Mouse (Mus musculus) frontal cortex, adult (tissue): ENCODE data around the gene Ddx43.

Experiments
- ATAC-seq: cut with Nextera tagmentation; 2 replicates; pipeline ENCODE4 v1.9.2; 2017; ENCODE audit warnings: mild to moderate bottlenecking, moderate library complexity, mixed read lengths; ENCODE audit not compliant: low TSS enrichment

Gene Ddx43

DNA sequence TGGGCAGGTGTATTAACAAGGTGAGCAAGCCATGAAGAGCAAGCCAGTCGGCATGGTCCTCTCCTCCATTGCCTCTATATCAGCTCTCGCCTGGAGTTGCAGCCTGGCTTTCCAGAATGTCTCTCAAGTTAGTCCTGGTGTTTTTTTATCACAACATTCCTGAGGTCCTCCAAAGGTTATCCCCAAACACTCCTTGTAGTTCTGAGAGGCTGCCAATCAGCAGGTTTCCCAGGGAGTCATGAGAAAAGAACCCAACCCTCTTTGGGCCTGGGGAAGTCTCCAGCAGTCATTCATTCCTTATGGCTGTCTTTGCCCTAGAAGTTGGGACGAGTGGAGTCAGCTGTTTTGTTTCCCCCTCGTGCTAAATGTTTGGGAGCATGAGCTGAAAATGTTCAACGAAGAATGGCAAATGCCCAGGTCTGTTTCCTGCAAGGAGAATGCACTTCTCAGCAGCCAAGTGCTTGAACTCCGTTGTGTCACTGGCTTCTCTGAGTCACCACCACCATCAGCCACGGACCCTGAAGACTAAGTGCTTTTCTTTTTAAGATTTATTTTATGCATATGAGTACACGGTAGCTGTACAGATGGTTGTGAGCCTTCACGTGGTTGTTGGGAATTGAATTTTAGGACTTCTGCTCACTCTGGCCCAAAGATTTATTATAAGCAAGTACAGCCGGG, 22.6 kb upstream of the Ddx43 start:
- no peak for ATAC-seq

- no peak for ATAC-seq
Measured at GRCm38 (mm10) chr9:78374397-78374796, 21.2 kb upstream of the Ddx43 start.

GRCm38 (mm10) chr9:78374885-78375389, 20.6 kb upstream of the Ddx43 start:
- no peak for ATAC-seq

GRCm38 (mm10) chr9:78375486-78375885, 20.1 kb upstream of the Ddx43 start:
- ATAC-seq = no peak

DNA sequence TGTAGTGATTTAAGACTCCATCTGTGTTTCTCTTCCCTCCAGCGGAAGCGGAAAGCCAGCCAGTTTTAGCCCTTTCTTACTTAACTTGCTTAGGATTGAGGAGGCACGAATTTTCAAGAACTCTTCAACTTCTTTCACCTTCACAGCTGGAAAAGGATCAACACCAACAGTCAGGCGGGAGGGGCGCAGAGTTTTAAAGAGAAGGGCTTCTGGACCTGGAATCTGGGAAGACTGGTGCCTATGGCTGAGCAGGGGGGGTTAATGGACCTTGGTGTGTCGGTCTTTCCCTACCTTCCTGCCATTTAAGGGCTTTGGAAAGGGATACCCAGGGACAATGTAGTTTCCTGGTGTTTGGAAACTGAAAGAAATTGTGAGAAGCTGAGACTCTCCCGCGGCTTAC, 18.0 kb upstream of the Ddx43 start:
- ATAC-seq = no peak

- peak; percentile 78 for ATAC-seq
Measured at GRCm38 (mm10) chr9:78378113-78378785, 17.3 kb upstream of the Ddx43 start, which contains the start of gene Ooep. Ooep (minus strand) TSS chr9:78378725.

DNA sequence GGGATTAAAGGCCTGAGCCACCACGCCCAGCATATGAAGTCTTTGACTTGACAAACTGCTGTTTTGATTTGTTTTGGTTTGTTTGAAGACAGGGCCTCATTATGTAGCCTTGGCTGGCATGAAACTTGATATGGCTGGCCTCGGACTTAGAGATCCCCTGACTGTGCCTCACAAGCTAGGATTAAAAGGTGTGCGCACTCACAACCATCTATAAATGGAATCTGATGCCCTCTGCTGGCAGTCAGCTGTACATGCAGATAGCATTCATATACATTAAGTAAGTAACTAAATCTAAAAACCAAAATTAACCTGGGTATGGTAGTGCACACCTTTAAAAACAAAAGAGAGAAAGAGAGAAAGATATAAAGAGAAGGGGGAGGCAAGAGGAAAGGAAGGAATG, 9.7 kb upstream of the Ddx43 start:
- no peak for ATAC-seq

DNA sequence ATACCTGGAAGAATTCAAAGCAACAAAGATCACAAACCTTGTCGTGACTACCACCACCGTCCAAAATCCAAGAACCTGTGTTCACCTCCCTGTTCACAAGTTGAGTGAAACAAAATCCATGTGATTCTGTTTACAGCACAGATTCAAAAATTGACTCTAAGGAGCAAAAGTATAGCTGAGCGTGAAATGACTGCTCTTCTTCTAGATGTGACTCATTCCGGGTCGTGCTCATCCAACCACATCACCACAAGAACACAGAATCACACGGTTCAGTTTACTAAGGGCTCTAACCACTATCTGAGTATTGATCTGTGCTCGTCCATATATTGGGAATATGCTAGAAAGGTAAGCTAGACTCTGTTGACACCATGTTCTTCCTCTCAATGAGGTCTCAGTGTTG, 8.6 kb upstream of the Ddx43 start:
- ATAC-seq = no peak

DNA sequence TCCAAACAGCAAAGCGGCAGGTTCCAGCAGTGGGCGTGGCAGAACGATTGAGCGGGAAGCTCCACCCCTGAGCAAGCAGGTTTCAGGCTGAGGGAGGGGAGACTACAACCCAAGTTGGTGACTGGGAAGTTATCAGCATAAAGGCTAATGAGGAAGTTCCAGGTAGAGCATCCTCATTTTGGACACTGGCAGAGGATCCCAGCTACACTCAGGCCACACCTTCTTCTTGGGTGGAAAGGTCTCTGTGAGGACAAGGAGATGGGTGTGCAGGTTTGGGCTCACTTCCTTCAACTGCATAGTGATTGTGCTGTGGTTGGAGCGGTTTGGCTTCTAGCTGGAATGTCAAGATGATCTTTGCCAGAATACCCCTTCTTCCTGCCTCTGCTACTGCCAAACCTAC, 5.6 kb upstream of the Ddx43 start:
- no peak for ATAC-seq

GRCm38 (mm10) chr9:78393741-78394140, 1.8 kb upstream of the Ddx43 start:
- no peak for ATAC-seq

- peak; percentile 78 for ATAC-seq
Measured at GRCm38 (mm10) chr9:78394602-78395001, 975 bp upstream of the Ddx43 start.

DNA sequence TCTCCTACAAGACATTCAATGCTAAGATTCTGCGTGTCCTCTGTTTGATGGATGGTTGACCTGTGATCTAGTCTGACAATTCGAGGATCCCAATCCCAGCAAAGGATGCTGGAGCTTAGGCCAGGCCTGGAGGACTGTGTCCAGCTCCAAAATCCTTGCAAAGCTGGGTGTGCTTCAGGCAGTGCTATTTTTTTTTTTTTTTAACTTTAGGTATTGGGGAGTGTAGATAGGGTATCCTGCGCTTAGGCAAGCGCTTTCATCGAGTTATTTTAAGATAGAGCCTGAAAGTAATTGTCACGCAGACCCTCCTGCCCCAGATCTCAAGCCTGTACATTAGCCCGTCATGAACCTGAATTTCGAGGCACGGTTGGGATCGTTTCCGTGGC, 340 bp upstream of the Ddx43 start:
- ATAC-seq = no peak

DNA sequence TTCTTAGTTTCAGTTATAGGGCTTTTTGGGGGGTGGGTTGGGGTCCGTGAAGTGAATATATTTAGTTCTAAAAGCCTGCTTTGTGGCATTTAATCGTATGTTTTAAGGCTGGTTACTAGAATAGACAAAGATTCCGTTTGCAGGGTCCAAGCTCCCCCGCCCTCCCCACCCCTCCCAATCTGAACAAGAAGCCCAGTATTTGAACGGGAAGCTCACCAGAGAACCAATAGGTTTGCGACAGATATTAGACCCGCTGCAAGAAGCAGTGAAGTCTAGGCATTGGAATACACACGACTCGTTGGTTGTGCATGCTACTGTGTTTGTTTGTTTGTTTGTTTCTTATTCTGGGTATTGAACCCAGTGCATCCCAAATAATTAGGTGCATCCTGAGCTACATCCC, 940 bp downstream of the Ddx43 start:
- ATAC-seq = no peak

- ATAC-seq = no peak
Measured at GRCm38 (mm10) chr9:78400570-78400969, 5.0 kb downstream of the Ddx43 start.

- no peak for ATAC-seq
Measured at GRCm38 (mm10) chr9:78401596-78401995, 6.0 kb downstream of the Ddx43 start.

- ATAC-seq = peak; percentile 55
Measured at GRCm38 (mm10) chr9:78427362-78427781, 31.8 kb downstream of the Ddx43 start.

DNA sequence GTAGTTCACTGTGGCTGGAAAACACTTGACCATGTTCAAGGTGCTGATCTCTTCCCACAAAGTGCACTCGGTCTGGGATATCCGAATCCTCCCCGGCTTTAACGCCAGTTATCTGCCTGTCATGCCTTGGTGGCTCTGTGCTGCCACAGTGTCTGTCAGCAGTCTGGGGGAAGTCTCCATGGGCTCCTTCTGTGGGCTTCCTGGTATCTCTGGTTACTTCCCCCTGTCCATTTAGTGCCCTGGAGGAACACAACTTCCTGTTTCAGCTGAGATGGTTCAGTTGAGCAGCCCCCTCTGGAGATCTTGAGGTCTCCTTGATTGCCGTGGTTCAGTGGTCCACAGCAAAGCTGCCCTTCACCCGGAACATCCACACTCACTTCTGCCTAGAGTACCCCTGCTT, 32.6 kb downstream of the Ddx43 start:
- ATAC-seq = no peak

GRCm38 (mm10) chr9:78428870-78429432, 33.4 kb downstream of the Ddx43 start:
- no peak for ATAC-seq

- ATAC-seq = no peak
Measured at GRCm38 (mm10) chr9:78429551-78429950, 34.0 kb downstream of the Ddx43 start.

DNA sequence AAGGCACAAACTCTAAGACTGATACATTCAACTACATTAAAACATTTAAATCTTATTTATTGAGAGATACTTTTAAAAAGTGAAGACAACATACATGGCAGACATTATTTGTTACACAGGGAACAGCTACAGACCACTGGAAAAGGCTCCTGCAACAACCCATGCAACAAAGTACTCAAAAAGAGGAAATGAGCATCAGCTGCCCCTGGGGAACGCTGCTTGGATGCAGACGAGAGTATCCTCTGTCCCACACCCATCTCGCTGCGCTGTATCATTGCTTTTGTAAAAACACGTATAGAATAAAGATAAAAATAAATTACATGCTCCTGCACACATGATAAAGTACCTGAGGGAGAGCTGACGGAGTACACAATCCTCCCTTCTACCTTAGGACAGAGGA, 34.9 kb downstream of the Ddx43 start:
- ATAC-seq = no peak

- no peak for ATAC-seq
Measured at GRCm38 (mm10) chr9:78432471-78432870, 36.9 kb downstream of the Ddx43 start.

DNA sequence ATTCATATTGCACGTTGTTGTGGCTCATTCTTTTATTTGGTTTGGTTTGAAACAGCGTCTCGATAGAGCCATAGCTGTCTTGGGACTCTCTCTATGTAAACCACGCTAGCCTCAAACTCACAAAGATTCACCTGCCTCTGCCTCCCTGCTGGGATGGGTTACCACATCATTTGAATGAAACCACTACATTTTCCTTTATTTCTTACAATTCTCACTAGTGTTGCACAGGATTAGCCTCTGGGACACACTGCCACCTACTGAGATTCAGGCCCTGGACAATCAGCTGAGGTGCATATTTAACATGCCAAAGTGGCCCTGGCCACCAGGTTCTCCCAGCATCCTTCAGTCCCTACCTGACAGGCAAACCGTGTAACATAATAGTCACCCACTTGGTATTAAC, 43.8 kb downstream of the Ddx43 start:
- ATAC-seq = no peak

- no peak for ATAC-seq
Measured at GRCm38 (mm10) chr9:78442237-78442578, 46.6 kb downstream of the Ddx43 start.
